16 mouse cellular contexts compared by ENCODE assay signal in the genomic region with DNA sequence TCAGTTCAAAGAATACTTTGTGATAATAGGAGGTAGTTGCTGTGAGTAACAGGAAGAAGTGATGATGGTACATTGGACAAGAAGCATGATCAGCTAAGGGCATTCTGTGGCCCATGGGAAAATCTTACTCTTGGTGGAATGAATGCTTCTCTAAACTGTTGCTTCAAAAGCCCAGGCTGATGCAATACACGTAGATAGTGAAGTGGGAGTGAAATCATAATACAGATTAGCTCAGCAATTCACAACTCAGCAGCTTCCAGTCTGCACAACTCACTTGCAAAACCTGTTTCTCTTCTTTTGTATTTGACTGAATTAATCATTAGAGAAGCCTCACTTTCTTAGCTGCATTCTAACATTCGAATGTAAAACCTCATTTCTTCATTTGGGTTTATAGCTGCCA. TPM values are rescaled to one million over a fixed set of nuclear protein-coding genes. Genes with fewer than 3 reads are reported as not detected.
DNase-seq lines count a peak whose midpoint lies in the region; ATAC-seq and TF ChIP-seq lines count a peak whose summit lies in the region.
"Had no signal": no experiment of that assay in that cellular context is flagged by ENCODE, and none has a peak within 500 bp of the region (broad histone marks: within the 10 kb centered on the region; RNA-seq: fewer than 3 reads in every experiment).

No protein-coding gene starts in this region.

- no peaks in the 10 kb centered on the region for H3K79me2 ChIP-seq in macrophage (ENCODE audit: inconsistent target)

- peak; percentile 74; the same call in 1 of the 2 replicates for ATAC-seq in lung, embryonic 14.5 days (ENCODE audit: insufficient read depth)
- ATAC-seq in intestine, embryonic 15.5 days, result peak; percentile 97
- ATAC-seq in stomach, postnatal 0 days (ENCODE audit: low FRiP score, low TSS enrichment), result peak; percentile 92
- ATAC-seq in liver, postnatal 0 days, result no peak
- ATAC-seq: forebrain, embryonic 15.5 days had no signal

- H3K27me3 ChIP-seq in lung, embryonic 14.5 days (ENCODE audit: insufficient read depth, low read length), result no peaks in the 10 kb centered on the region
- H3K27me3 ChIP-seq in intestine, embryonic 15.5 days (replicated peaks), result no peaks in the 10 kb centered on the region
- no peaks in the 10 kb centered on the region for H3K27me3 ChIP-seq in stomach, postnatal 0 days (ENCODE audit: control insufficient read depth, insufficient read depth, low read length)
- no peaks in the 10 kb centered on the region for H3K27me3 ChIP-seq in liver, postnatal 0 days (ENCODE audit: insufficient read depth, low read length)
- H3K27me3 ChIP-seq: forebrain, embryonic 15.5 days; liver, embryonic 13.5 days had no signal

- no peak for TF ChIP-seq CTCF in lung, embryonic 14.5 days (IDR thresholded peaks at IDR 0.05; ENCODE audit: low read depth)
- no peak for TF ChIP-seq CTCF in stomach, postnatal 0 days (IDR thresholded peaks at IDR 0.05; ENCODE audit: low read depth)
- TF ChIP-seq CTCF in liver, postnatal 0 days (IDR thresholded peaks at IDR 0.05; ENCODE audit: low read depth), result no peak

- no peaks in the 10 kb centered on the region; the same call in 1 of the 2 replicates for H3K4me1 ChIP-seq in lung, embryonic 14.5 days (ENCODE audit: insufficient read depth)
- no peaks in the 10 kb centered on the region for H3K4me1 ChIP-seq in intestine, embryonic 15.5 days (replicated peaks)
- no peaks in the 10 kb centered on the region for H3K4me1 ChIP-seq in stomach, postnatal 0 days (replicated peaks; ENCODE audit: control insufficient read depth, insufficient read depth)
- H3K4me1 ChIP-seq in liver, postnatal 0 days (ENCODE audit: insufficient read depth), result no peaks in the 10 kb centered on the region
- H3K4me1 ChIP-seq: forebrain, embryonic 15.5 days; liver, embryonic 13.5 days had no signal

- no peak overlapping the region for H3K4me2 ChIP-seq in lung, embryonic 14.5 days
- no peak overlapping the region for H3K4me2 ChIP-seq in intestine, embryonic 15.5 days (replicated peaks)
- no peak overlapping the region for H3K4me2 ChIP-seq in stomach, postnatal 0 days (replicated peaks; ENCODE audit: low read depth)
- no peak overlapping the region for H3K4me2 ChIP-seq in liver, postnatal 0 days (ENCODE audit: low read depth, low read length)
- H3K4me2 ChIP-seq: forebrain, embryonic 15.5 days; heart, embryonic 11.5 days; liver, embryonic 13.5 days had no signal

- 19% methylated on average over 2 of the region's 2 CpGs for WGBS in lung, embryonic 14.5 days
- WGBS in intestine, embryonic 15.5 days, result 34% methylated on average over 2 of the region's 2 CpGs
- WGBS in macrophage (ENCODE audit: missing documents), result 16% methylated on average over 2 of the region's 2 CpGs
- 12% methylated on average over 2 of the region's 2 CpGs for WGBS in stomach, postnatal 0 days
- WGBS in liver, postnatal 0 days (ENCODE audit: insufficient replicate concordance), result 15% methylated on average over 2 of the region's 2 CpGs

- no peaks in the 10 kb centered on the region for H3K36me3 ChIP-seq in lung, embryonic 14.5 days (ENCODE audit: insufficient read depth)
- H3K36me3 ChIP-seq in intestine, embryonic 15.5 days, result no peaks in the 10 kb centered on the region
- H3K36me3 ChIP-seq in macrophage (ENCODE audit: inconsistent target), result no peaks in the 10 kb centered on the region
- no peaks in the 10 kb centered on the region for H3K36me3 ChIP-seq in stomach, postnatal 0 days (ENCODE audit: control insufficient read depth, insufficient read depth, low read length)
- H3K36me3 ChIP-seq in liver, postnatal 0 days (replicated peaks; ENCODE audit: insufficient read depth, low read length), result no peaks in the 10 kb centered on the region
- H3K36me3 ChIP-seq: forebrain, embryonic 15.5 days; G1E; liver, embryonic 13.5 days had no signal

- TF ChIP-seq EP300 in stomach, postnatal 0 days (optimal IDR thresholded peaks at IDR 0.05), result no peak
- no peak for TF ChIP-seq EP300 in liver, postnatal 0 days (IDR thresholded peaks at IDR 0.05; ENCODE audit: low read depth)

- H3K27ac ChIP-seq in lung, embryonic 14.5 days (ENCODE audit: low read depth), result no peak overlapping the region
- no peak overlapping the region for H3K27ac ChIP-seq in intestine, embryonic 15.5 days
- peak overlapping the region; percentile 41 for H3K27ac ChIP-seq in macrophage
- H3K27ac ChIP-seq in stomach, postnatal 0 days (replicated peaks), result no peak overlapping the region
- H3K27ac ChIP-seq in liver, postnatal 0 days (ENCODE audit: low read depth), result no peak overlapping the region
- H3K27ac ChIP-seq: forebrain, embryonic 15.5 days; liver, embryonic 13.5 days had no signal

- H3K9ac ChIP-seq in lung, embryonic 14.5 days, result no peak overlapping the region
- H3K9ac ChIP-seq in intestine, embryonic 15.5 days, result no peak overlapping the region
- no peak overlapping the region for H3K9ac ChIP-seq in stomach, postnatal 0 days (ENCODE audit: low read length)
- H3K9ac ChIP-seq in liver, postnatal 0 days (replicated peaks), result no peak overlapping the region
- H3K9ac ChIP-seq: forebrain, embryonic 15.5 days; liver, embryonic 13.5 days had no signal

- no peak overlapping the region for H3K4me3 ChIP-seq in lung, embryonic 14.5 days (ENCODE audit: low read depth, low read length)
- H3K4me3 ChIP-seq in intestine, embryonic 15.5 days (replicated peaks), result no peak overlapping the region
- no peak overlapping the region for H3K4me3 ChIP-seq in macrophage (ENCODE audit: inconsistent target)
- H3K4me3 ChIP-seq in stomach, postnatal 0 days (ENCODE audit: low read depth, low read length), result no peak overlapping the region
- H3K4me3 ChIP-seq in liver, postnatal 0 days (ENCODE audit: low read depth, low read length), result no peak overlapping the region
- H3K4me3 ChIP-seq: forebrain, embryonic 15.5 days; liver, embryonic 13.5 days had no signal

- H3K9me3 ChIP-seq in lung, embryonic 14.5 days (ENCODE audit: low read depth, low read length), result no peaks in the 10 kb centered on the region
- H3K9me3 ChIP-seq in intestine, embryonic 15.5 days, result no peaks in the 10 kb centered on the region
- no peaks in the 10 kb centered on the region for H3K9me3 ChIP-seq in stomach, postnatal 0 days (ENCODE audit: control insufficient read depth, low read length)
- H3K9me3 ChIP-seq in liver, postnatal 0 days (ENCODE audit: low read length), result no peaks in the 10 kb centered on the region
- H3K9me3 ChIP-seq: forebrain, embryonic 15.5 days; G1E; liver, embryonic 13.5 days had no signal

- peak; percentile 68 for DNase-seq in lung, embryonic 14.5 days
- no peak for DNase-seq in lung, postnatal 14 days
- DNase-seq in stomach, postnatal 0 days (ENCODE audit: low spot score), result peak; percentile 16
- DNase-seq in thymus, postnatal 10 days (ENCODE audit: low spot score in 2 of 2), result no peak
- no peak for DNase-seq in liver, postnatal 0 days
- no peak for DNase-seq in right cerebral cortex, adult 2 months (ENCODE audit: low spot score in 2 of 2)
- DNase-seq: adrenal gland, postnatal 10 days; cerebellum, adult 9-10 months; embryo, embryonic 11 days; kidney, postnatal 36 days; liver, embryonic 13.5 days had no signal

RNA-seq across cellular contexts. Expression of gene Ctsc, which starts 6.4 kb away (rescaled TPM):
- 92.5 and 92.6 TPM in 2 replicates for polyA plus RNA-seq in lung, embryonic 14.5 days (2014; fragmentation: Nextera tagmentation; extraction: Ambion mirVana)
- 86.1 and 88.7 TPM in 2 replicates for polyA plus RNA-seq in intestine, embryonic 15.5 days (2015; fragmentation: Nextera tagmentation; extraction: Ambion mirVana)
- total RNA-seq in macrophage (2018; cell fraction: chromatin; rRNA removed), result 1,000 to 10,000 TPM in 15 of 26 experiments, 100 to 1,000 TPM in 11; 204 to 3,293 (median 1,443) TPM
- 100 to 1,000 TPM; 176 to 809 (median 573) TPM for total RNA-seq in macrophage (2018; cell fraction: cytosol; rRNA removed)
- 1,000 to 10,000 TPM in 19 of 26 experiments, 100 to 1,000 TPM in 7; 337 to 2,941 (median 1,455) TPM for total RNA-seq in macrophage (2018; cell fraction: nucleus; rRNA removed)
- polyA plus RNA-seq in macrophage (2018), result 237 to 366 TPM (median 330 TPM) in 3 replicates
- polyA plus RNA-seq in stomach, postnatal 0 days (2015; fragmentation: Nextera tagmentation; extraction: Ambion mirVana), result 64.9 and 65.8 TPM in 2 replicates
- polyA plus RNA-seq in liver, postnatal 0 days (2015; fragmentation: Nextera tagmentation; extraction: Ambion mirVana), result 63.9 and 66.5 TPM in 2 replicates
- polyA plus RNA-seq: G1E had no signal

Comparison
In these comparisons a context has a peak if more than half of its experiments do, and no peak if none do; other contexts are left out.
1. DNase-seq: peak in lung, embryonic 14.5 days (single experiment) and stomach, postnatal 0 days (single experiment); none in lung, postnatal 14 days (single experiment), thymus, postnatal 10 days (0 of 2), liver, postnatal 0 days (single experiment) and right cerebral cortex, adult 2 months (0 of 2).